Mouse (Mus musculus): ENCODE measurements around the gene Whrn. TPM values are rescaled to one million over a fixed set of nuclear protein-coding genes. Genes with fewer than 3 reads are reported as not detected.

The Whrn gene
- polyA plus RNA-seq, 1 experiment from 2014 or later: 0.61 TPM

GRCm38 (mm10) chr4:63437968-63438367 lies 57.8 kb downstream of the Whrn start:
- WGBS (ENCODE audit: insufficient replicate concordance): 71% methylated on average over 5 of the region's 5 CpGs
- no peak for TF ChIP-seq EP300 (IDR thresholded peaks at IDR 0.05; ENCODE audit: low read depth)
- TF ChIP-seq CTCF (IDR thresholded peaks at IDR 0.05; ENCODE audit: low read depth): no peak

GRCm38 (mm10) chr4:63437119-63437815 lies 58.5 kb downstream of the Whrn start:
- Histone ChIP-seq H3K4me1 (ENCODE audit: insufficient read depth) (no peaks in the 10 kb centered on the region), H3K4me2 (ENCODE audit: low read depth, low read length) (no peak overlapping the region), H3K4me3 (ENCODE audit: low read depth, low read length) (no peak overlapping the region), H3K27me3 (ENCODE audit: insufficient read depth, low read length) (no peaks in the 10 kb centered on the region), H3K9ac (replicated peaks) (no peak overlapping the region), H3K9me3 (ENCODE audit: low read length) (peaks cover 2% of the 10 kb centered on the region; the same call in 1 of the 2 replicates), H3K27ac (ENCODE audit: low read depth) (no peak overlapping the region), H3K36me3 (replicated peaks; ENCODE audit: insufficient read depth, low read length) (no peaks in the 10 kb centered on the region)
- ATAC-seq (no peak), DNase-seq (no peak)
- no peak for TF ChIP-seq EP300 (IDR thresholded peaks at IDR 0.05; ENCODE audit: low read depth)
- no peak for TF ChIP-seq CTCF (IDR thresholded peaks at IDR 0.05; ENCODE audit: low read depth)
- WGBS (ENCODE audit: insufficient replicate concordance): 81% methylated on average over 16 of the region's 16 CpGs

More at GRCm38 (mm10) chr4:63437968-63438367, 57.8 kb downstream of the Whrn start:
- Histone ChIP-seq H3K36me3 (replicated peaks; ENCODE audit: insufficient read depth, low read length) (no peaks in the 10 kb centered on the region), H3K9me3 (ENCODE audit: low read length) (peaks cover 2% of the 10 kb centered on the region; the same call in 1 of the 2 replicates), H3K4me2 (ENCODE audit: low read depth, low read length) (no peak overlapping the region), H3K4me3 (ENCODE audit: low read depth, low read length) (no peak overlapping the region), H3K9ac (replicated peaks) (no peak overlapping the region), H3K27me3 (ENCODE audit: insufficient read depth, low read length) (no peaks in the 10 kb centered on the region), H3K4me1 (ENCODE audit: insufficient read depth) (no peaks in the 10 kb centered on the region), H3K27ac (ENCODE audit: low read depth) (no peak overlapping the region)
- ATAC-seq (no peak), DNase-seq (no peak)

- no peak overlapping the region for H3K4me2 ChIP-seq (ENCODE audit: low read depth, low read length)
- H3K27me3 ChIP-seq (ENCODE audit: insufficient read depth, low read length): no peaks in the 10 kb centered on the region
- no peaks in the 10 kb centered on the region for H3K4me1 ChIP-seq (ENCODE audit: insufficient read depth)
- no peak overlapping the region for H3K9ac ChIP-seq (replicated peaks)
- DNase-seq: no peak
- H3K4me3 ChIP-seq (ENCODE audit: low read depth, low read length): no peak overlapping the region
- no peak for ATAC-seq
- H3K9me3 ChIP-seq (ENCODE audit: low read length): peaks cover 2% of the 10 kb centered on the region; the same call in 1 of the 2 replicates
- TF ChIP-seq CTCF (IDR thresholded peaks at IDR 0.05; ENCODE audit: low read depth) (no peak), EP300 (IDR thresholded peaks at IDR 0.05; ENCODE audit: low read depth) (no peak)
- 87% methylated on average over 9 of the region's 9 CpGs for WGBS (ENCODE audit: insufficient replicate concordance)
- no peaks in the 10 kb centered on the region for H3K36me3 ChIP-seq (replicated peaks; ENCODE audit: insufficient read depth, low read length)
- H3K27ac ChIP-seq (ENCODE audit: low read depth): no peak overlapping the region
Observed at GRCm38 (mm10) chr4:63435402-63435801, 60.4 kb downstream of the Whrn start.

DNA sequence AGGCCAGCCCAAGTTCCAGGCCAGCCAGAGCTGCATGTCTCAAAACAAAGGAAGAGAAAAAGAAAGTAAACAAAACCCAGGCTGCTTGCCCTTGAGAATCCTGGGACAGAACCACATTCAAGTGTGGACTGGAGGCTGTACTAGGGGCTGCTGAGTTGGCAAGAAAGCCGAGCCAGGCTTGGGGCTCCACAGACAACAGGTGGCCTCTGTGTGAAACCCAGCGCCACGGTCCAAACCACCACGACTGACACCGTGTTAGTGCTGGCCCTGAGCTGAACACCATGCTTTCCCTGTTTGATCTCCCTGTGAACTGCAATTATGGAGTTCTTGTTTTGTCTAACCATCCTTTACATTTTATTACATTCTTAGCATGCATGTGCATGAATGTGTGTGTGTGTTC lies 64.7 kb downstream of the Whrn start:
- no peaks in the 10 kb centered on the region for H3K9me3 ChIP-seq (ENCODE audit: low read length)
- no peak for ATAC-seq
- TF ChIP-seq CTCF (IDR thresholded peaks at IDR 0.05; ENCODE audit: low read depth): no peak
- TF ChIP-seq EP300 (IDR thresholded peaks at IDR 0.05; ENCODE audit: low read depth): no peak
- DNase-seq: no peak
- no peaks in the 10 kb centered on the region for H3K4me1 ChIP-seq (ENCODE audit: insufficient read depth)
- no peak overlapping the region for H3K27ac ChIP-seq (ENCODE audit: low read depth)
- H3K36me3 ChIP-seq (replicated peaks; ENCODE audit: insufficient read depth, low read length): no peaks in the 10 kb centered on the region
- no peak overlapping the region for H3K4me3 ChIP-seq (ENCODE audit: low read depth, low read length)
- WGBS (ENCODE audit: insufficient replicate concordance): 76% methylated on average over 5 of the region's 5 CpGs
- H3K27me3 ChIP-seq (ENCODE audit: insufficient read depth, low read length): no peaks in the 10 kb centered on the region
- no peak overlapping the region for H3K9ac ChIP-seq (replicated peaks)
- no peak overlapping the region for H3K4me2 ChIP-seq (ENCODE audit: low read depth, low read length)

GRCm38 (mm10) chr4:63430357-63430756 lies 65.4 kb downstream of the Whrn start:
- no peaks in the 10 kb centered on the region for H3K4me1 ChIP-seq (ENCODE audit: insufficient read depth)
- DNase-seq (no peak), ATAC-seq (no peak)
- H3K36me3 ChIP-seq (replicated peaks; ENCODE audit: insufficient read depth, low read length): no peaks in the 10 kb centered on the region
- no peak overlapping the region for H3K9ac ChIP-seq (replicated peaks)
- H3K4me2 ChIP-seq (ENCODE audit: low read depth, low read length): no peak overlapping the region
- no peak overlapping the region for H3K27ac ChIP-seq (ENCODE audit: low read depth)
- no peak overlapping the region for H3K4me3 ChIP-seq (ENCODE audit: low read depth, low read length)
- H3K27me3 ChIP-seq (ENCODE audit: insufficient read depth, low read length): no peaks in the 10 kb centered on the region
- H3K9me3 ChIP-seq (ENCODE audit: low read length): no peaks in the 10 kb centered on the region
- TF ChIP-seq CTCF (IDR thresholded peaks at IDR 0.05; ENCODE audit: low read depth) (no peak), EP300 (IDR thresholded peaks at IDR 0.05; ENCODE audit: low read depth) (no peak)
- WGBS (ENCODE audit: insufficient replicate concordance): 53% methylated on average over 3 of the region's 3 CpGs

GRCm38 (mm10) chr4:63426308-63426707 lies 69.5 kb downstream of the Whrn start:
- no peaks in the 10 kb centered on the region for H3K4me1 ChIP-seq (ENCODE audit: insufficient read depth)
- WGBS (ENCODE audit: insufficient replicate concordance): 67% methylated on average over 8 of the region's 8 CpGs
- no peaks in the 10 kb centered on the region for H3K36me3 ChIP-seq (replicated peaks; ENCODE audit: insufficient read depth, low read length)
- no peak overlapping the region for H3K27ac ChIP-seq (ENCODE audit: low read depth)
- DNase-seq (no peak), ATAC-seq (no peak)
- no peaks in the 10 kb centered on the region for H3K9me3 ChIP-seq (ENCODE audit: low read length)
- no peak overlapping the region for H3K4me3 ChIP-seq (ENCODE audit: low read depth, low read length)
- H3K27me3 ChIP-seq (ENCODE audit: insufficient read depth, low read length): no peaks in the 10 kb centered on the region
- H3K4me2 ChIP-seq (ENCODE audit: low read depth, low read length): no peak overlapping the region
- no peak overlapping the region for H3K9ac ChIP-seq (replicated peaks)
- no peak for TF ChIP-seq EP300 (IDR thresholded peaks at IDR 0.05; ENCODE audit: low read depth)
- no peak for TF ChIP-seq CTCF (IDR thresholded peaks at IDR 0.05; ENCODE audit: low read depth)
